Mouse (Mus musculus): ENCODE results near the gene Apoa2.

Apoa2 gene

DNA sequence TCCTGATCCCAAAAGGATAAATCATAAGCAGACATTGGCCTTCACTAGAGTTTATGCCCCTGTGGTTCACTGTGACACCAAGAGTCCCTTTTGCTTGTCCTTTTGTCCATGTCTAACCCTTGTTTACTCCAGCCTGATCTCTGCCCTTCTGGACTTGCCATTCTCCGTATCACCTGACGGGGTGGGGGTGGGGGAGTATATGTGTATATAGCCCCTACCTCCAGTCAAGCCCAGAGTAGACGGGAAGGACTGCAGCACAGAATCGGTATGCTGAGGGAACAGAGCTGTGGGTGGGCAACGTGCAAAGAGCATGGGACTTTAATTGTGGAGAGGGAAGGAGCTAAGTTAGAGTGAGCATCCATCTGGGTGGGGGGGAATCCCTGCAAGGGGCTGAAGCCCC, at the start of gene Apoa2:
Gene Apoa2, plus strand, starts transcription at position 198 of the 400 bp plus-strand sequence.
- DNase-seq (ENCODE audit: low read depth), result no peak

DNA sequence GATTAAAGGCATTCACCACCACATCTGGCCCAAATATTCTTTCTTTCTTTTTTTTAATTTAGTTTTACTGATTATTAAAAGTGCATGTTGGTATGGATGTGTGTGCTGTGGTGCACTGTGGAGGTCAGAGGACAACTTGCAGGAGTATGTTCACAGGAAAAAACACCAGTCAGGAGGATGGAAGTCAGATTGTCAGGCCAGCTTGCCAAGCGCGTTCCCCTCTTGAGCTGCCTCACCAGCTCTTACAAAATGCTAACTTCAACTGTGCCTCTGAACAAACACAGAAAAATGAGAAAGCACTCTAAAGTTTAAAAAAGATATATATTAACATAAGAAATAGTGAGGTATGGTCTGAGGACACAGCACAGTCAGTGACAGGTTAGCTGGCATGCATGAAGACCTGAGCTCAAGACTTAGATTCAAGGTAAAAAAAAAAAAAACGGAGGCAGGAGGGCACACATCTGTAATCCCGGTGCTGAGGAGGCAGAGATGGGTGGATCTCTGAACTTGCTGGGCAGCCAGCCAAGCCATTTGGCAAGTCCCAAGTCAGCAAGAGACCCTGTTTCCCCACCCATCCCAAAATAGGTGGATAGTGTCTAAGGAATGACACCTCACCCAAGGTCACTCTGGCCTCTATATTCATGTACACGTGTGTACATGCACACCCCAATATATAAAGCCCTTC, 45.2 kb upstream of the Apoa2 start:
- DNase-seq (ENCODE audit: low read depth), result no peak

DNA sequence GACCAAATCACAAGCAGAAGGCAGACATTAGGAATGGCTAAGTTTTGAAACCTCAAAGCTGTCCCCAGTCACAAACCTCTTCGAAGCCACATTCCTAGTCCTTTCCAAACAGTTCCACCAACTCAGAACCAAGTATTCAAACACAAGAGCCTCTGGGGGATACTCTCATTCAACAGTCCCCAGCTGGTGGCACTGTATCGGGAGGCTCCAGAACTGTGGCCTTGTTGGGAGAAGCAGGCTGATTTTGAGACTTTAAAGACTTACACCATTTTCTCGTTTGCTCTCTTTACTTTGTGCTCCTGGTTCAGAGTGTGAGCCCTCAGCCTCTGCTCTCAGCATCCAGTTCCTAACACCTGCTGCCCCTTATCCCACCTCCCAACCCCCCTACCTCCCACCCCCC, 41.8 kb upstream of the Apoa2 start:
- no peak for DNase-seq (ENCODE audit: low read depth)

DNA sequence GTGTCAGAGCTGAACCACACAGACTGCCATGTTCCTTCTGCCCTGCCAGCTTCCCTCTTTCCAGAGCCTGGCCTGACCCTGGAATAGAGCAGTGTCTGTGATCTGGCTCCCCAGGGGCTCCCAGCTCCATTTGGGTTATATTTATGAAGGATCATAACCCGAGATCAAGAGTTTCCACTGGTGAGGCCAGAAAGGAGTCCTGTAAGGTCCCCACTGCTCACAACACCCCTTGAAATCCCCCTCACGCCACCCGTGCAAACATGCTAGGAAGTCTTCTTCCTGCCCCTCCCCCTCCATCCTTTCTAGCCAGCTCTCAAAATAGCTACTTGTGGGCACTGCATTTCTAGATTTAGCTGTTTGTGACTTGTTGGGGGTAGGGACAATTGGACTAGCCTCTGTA, 41.2 kb upstream of the Apoa2 start:
- no peak for DNase-seq (ENCODE audit: low read depth)

DNA sequence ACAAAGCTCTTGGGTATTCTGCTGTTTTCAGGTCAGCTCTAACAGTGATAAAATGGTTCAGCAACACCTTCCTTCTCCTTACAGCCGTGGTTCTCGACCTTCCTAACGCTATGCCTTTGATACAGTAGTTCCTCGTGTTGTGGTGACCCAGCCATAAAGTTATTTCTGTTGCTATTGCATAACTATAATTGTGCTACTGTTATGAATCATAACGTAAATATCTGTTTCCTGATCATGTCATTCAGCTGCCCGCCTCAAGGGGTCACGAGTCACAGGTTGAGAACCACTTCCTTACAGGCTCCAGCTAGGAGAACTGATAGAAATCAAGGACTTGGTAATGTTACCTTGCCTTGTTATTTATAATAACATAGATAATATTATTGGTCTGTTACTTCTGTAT, 40.5 kb upstream of the Apoa2 start:
- DNase-seq (ENCODE audit: low read depth), result peak; percentile 55

DNA sequence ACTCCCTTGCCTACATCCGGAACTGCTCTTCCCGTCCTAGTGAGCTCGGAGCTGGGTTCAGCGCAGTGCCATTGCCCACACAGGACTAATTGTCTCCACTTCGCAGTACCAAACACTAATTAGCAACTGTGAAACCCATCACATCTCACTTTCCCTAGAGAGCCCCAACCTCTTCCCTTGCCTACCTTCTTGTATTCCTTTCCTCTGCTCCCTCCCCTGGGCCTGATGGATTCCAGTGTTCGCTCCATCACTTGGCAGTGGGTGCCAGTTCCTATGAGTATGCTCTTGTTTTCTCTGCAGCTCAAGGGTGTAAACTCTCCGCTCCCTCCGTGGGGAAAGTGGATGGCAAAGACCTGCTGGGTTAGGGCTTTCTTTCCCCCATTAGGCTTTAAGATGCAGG, 39.2 kb upstream of the Apoa2 start:
- DNase-seq (ENCODE audit: low read depth), result no peak

DNA sequence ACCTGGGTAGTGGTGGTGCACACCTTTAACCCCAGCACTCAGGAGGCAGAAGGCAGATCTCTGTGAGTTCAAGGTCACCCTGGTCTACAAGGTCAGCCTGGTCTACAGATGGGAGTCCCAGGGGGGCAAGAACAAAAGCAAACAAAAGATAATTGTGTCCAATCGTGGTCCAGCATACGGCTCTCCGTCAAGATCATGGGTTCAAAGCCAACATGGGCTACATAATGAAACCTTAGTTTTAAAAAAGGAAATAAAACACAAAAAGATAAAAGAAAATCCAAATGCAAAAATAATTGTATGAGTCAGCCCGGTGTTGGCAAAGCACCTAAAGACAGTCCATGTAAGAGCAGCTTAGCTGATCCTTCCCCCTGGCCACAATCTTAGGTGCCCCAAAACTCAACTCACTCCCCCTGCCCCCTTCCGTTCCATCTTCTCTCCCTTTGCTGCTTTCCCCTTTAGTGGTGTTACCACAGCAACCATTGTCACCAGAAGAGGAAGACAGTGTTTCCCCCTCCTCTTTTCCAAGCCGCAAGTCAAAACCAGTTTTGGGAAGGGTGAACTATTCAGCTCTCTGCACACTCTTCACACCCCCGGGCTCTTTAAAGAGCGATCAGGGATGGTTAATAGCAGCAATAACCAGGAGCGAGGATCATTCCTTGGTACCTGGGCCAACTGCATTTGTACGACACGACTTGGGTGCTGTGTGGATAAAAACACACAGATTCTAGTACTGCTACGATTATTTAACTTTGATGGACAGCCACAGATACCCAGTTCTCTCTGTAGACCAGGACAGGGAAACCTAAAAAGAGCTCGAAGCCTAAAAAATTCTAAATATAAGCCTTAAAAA, 36.8 kb upstream of the Apoa2 start:
- no peak for DNase-seq (ENCODE audit: low read depth)

DNA sequence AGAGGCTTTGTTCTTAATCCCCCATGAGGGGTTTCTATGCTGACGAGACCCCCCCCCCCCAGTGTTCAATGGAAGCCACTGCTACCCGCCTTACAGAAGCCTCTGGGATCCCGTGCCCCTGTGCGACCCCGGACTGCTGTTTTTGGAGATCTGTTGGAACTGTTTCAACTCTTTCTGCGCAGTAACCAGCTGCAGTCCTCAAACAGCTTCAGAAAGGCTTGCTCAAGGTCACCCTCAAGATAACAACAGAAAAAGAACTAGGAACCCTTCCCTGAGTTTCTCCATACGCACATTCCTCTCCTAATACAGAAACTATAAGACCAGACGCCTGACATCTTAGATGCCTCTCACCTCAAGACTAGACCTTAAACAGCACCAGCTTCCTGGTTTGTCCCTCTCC, 35.8 kb upstream of the Apoa2 start:
- no peak for DNase-seq (ENCODE audit: low read depth)

DNA sequence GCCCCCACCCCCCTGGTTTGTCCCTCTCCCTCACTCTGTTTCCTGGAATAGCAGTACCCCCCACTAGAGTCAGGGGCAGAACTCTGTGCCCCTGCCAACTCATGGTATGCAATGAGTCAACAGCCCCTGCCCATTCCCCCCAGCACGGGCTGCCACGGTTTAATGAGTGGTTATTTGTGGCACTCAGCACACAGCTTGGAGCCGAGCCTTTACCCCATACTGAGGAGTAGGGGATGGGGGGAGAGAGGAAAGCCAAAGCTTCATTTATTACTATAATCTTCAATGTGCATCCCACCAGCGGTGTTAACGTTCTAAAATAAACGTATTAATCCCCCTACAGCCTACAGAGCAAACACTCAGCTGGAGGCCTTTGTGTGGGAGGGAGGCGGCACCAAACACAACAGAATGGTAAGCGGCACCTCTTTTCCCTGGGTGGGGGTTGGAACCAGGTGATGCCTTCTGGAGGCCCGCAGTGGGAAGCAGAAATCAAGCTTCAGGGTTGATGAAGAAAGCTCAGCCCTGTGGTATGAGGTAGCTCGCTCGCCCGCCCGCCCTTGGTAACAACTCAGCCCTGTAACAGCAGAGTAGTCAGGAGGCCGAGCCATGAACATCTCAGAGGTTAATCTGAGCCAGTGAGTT, 35.3 kb upstream of the Apoa2 start:
- DNase-seq (ENCODE audit: low read depth), result no peak

DNA sequence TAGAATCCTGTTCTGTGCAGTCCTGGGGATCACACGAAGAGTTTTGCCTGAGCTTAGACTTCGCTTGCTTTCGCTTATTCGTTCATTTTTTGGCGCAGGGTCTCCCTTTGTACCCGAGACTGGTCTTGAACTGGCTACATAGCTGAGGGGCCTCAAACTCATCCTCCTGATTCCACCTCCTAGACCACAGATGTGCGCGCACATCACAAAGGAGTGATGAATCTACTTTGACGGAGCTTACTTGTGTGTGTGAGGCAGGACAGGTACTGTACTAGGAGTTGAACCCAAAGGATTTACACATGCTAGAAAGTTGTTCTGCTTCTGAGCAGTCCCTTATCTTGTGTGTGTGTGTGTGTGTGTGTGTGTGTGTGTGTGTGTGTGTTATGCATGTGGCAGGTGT, 34.0 kb upstream of the Apoa2 start:
- no peak for DNase-seq (ENCODE audit: low read depth)

DNA sequence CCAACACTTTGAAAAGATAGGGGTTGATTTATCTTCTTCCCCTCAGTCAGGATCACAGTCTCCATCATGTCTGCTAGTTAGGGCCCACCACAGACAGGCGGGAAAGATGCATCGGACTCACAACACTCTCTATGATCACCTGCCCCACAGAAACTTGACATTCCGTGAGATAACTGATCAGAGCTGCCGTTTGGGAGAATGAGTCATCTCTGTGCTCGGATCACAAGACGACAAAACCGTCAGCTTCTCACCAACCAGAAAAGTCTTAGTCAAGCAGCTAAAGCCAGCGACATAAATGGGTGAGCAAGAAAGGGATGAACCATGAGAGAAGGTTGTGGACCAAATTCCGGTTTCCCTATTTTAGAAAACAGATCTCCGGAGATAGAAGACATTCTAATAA, 32.6 kb upstream of the Apoa2 start:
- no peak for DNase-seq (ENCODE audit: low read depth)

DNA sequence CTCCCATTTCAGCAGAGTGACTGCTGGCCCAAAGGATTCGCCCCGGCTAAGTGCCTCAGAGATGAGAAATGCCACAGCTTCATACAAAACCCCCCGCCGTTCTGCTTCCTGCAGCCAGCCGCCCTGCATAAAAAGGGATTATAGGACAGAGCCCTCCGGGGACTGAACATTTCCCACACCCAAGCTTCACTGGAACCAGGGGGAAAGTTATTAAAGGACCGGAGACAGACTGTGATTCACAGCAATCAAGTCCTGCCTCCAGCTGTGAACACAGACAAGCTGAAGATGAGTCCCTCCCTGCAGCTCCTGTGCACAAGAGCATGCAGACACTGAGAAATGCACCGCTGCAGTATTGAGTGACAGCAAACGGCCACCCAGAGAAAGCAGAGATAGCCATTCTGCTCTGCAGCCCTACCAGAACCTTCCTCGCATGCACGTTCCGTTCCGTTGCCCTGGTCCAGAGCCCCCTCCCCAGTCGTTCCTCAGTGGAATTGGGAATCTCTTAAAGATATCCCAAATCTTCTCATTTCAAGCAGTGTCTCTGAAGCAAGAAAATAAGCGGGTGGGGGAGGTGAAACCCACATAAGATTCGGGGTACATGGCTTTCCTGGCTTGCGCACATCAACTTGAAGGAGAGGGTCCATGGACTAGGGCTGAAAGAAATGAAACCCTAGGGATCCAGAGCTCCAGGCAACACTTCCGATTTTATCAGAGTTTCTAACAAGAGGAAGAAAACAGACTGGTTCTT, 31.6 kb upstream of the Apoa2 start:
- DNase-seq (ENCODE audit: low read depth), result no peak

DNA sequence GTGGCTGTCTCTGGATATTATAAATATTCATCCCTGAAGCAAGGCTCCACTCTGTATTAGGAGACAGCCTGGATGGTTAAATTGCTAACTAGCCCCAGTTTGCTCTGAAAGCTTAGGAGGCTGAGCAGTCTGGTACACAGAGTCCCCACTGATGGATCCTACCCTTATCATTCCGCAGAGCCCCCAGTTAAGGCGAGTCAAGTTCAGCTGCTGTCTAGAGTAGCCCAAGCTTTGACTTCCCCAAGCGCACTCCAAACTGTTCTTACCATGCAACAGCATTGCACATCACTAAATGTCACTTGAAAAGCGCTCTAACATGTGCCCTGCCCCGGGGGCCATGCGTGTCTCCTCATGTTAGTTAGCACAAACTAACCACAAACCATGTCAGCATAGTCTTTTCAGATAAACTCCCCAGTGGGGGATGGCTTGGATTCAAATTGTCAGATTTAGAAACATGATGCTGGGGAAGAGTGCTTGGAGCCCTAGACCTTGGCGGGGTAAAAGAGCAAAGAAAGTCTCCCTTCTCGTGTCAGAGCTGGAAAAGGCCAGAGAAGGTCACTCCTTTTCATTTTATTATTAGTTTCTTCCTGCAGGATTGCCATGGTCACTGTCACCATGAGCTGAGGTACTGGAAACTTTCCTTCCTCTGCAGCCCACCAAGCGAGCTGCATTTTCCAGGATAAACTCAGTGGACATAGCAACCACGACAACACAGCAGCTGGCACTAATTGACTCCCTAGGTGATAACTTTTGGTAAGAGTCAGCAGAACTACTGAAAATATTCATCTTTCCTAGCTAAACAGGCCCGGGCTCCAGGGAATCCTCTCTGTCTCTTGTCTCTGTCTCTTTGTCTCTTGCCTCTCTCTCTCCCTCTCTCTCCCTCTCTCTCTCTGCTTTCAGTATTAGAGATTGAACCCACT, 30.7 kb upstream of the Apoa2 start:
- no peak for DNase-seq (ENCODE audit: low read depth)

DNA sequence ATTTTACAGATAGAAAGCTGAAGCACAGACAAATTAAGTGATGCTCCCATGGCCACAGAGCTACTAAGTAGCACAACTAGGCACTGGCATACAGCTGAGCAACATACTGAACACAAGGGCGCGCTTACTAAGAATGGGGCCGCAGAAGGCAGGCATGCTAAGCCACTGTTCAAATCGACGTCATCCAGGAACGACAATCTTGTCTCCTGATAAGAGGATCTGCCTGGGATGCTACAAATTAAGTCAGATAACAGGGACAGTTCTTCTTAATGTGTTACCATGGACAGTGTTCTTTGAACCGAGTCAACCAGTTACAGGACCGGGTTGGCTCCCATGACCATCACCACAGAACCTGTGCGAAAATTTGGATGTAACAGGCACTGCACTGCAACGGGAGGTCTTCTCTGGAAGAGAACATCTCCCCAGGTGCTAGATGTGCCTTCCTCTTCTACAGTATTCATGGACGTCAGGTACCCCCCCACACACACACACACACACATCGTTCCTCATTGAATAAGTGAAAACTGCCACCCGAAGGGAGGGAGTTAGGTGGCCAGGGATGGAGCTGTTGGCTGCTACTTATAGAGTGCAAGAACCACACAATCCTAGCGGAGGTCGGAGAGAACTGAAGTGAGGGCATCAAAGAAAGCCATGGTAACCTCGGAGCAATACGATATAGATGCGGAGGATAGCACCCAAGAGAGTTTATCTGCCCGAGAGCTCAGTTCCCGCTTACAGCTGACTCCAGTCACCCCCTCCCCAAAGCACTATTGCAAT, 29.6 kb upstream of the Apoa2 start:
- no peak for DNase-seq (ENCODE audit: low read depth)

DNA sequence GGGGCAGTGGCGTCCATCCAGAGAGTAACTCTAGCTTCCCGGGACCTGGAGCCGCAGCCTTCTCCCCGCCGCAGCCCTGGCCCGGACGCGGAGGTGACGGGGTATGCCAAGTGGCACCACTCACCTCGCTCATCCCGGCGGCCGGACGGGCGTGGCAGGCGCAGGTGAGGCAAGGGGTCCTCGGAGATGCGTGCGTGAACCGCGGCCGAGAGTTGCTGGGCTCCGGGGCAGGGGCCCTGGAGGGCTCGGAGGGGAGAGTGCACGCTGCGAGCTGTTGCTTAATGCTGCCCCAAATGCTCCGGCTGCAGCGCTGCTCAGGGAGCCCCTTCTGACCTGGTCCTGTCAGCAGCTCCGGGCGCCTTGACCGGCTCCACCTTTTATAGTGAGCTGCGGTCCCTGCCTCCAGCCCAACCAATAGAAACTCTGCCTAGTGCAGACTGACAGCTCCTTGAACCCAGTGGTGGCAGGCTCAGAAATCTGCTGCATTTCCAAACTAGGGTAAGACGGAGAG, 28.9 kb upstream of the Apoa2 start, which contains the start of gene Pcp4l1:
Gene Pcp4l1, minus strand, starts transcription at position 382 of the 511 bp plus-strand sequence.
- peak; percentile 30 for DNase-seq (ENCODE audit: low read depth)

DNA sequence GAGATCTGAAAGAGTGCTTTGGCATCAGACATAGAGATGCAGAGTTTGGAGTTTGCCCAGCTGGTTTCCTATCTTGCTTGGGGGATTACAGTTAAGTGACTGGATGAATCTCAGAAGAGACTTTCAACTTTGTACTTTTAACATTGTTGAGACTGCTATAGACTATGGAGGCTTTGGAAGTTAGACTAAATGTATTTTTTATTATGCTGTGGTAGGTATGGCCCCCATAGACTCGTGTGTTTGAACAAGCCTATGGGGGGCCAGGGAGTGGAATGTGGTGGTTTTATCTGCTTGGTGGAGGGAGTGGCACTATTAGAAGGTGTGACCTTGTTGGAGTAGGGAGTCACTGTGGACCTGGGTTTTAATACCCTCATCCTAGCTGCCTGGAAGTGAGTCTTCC, 25.3 kb upstream of the Apoa2 start:
- DNase-seq (ENCODE audit: low read depth), result no peak

DNA sequence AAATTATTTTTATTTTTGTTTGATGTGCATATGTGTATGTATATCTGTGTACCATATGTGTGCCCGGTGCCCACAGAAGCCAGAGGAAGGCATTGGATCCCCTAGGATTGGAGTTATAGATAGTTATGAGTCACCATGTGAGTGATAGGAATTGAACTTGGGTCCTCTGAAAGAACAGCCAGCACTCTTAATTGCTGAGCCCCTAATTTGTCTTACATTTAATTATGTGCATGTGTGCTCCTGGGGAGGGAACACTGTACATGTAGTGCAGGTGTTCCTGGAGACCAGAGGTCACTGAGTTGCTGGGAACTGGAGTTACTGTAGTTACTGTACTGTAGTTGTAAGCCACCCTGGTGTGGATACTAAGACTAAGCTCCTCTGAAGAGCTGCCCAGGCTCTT, 24.1 kb upstream of the Apoa2 start:
- no peak for DNase-seq (ENCODE audit: low read depth)

DNA sequence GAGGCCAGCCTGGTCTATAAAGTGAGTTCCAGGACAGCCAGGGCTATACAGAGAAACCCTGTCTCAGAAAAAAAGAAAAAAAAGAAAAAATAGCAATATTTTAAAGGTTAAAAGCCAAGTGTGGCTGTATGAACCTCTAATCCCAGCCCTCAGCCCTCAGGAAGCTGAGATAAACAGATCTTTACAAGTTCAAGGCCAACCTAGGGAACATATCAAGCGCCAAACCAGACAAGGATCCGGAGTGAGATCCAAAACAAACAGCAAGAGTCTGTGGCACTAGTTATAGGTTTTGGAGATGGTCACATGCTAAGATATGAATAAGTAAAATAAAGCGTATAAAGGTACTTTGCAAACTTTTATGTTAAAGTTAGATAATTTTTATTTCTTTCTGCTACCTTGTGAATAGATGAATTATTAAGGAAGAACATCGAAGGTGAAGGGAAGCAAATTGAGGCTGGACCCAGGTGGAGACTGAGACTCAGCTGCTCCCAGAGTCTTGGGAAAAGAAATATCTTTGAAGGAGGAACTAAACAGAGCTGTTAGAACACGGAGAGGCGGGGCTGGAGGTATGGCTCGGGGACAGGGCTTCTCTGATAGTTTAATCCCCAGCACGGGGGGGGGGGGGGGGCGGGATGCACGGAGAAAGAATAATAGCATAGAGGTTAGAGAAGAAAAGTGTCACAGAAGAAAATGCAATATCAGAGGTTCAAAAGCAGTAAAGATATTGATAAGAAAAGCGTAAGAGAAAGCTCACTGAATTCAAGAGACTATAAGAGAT, 21.2 kb upstream of the Apoa2 start:
- DNase-seq (ENCODE audit: low read depth), result no peak

DNA sequence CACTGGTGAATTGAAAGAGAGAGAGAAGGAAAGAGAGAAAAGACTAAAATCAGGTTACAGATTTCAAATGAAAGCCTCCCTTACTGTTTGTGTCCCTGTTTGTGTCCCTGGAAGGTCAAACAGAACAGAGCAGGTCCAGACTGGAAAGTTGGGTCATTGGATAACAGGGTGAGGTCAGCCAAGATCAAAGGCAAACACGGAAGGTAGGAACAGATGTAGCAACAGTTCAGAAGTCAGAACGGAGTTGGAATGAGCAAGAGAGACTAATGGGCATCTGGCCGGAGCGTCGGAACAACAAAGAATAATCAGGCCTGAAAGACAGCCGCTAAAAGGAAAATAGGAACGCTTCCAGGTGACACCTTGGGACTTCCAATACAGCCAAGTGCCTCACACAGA, 20.6 kb upstream of the Apoa2 start:
- no peak for DNase-seq (ENCODE audit: low read depth)

Data from c-Kit-positive CD71-negative TER-119-negative erythroid progenitor cells, embryonic 14.5 days (primary cell).